Mouse (Mus musculus): ENCODE results near the gene Zfp949.

DNA sequence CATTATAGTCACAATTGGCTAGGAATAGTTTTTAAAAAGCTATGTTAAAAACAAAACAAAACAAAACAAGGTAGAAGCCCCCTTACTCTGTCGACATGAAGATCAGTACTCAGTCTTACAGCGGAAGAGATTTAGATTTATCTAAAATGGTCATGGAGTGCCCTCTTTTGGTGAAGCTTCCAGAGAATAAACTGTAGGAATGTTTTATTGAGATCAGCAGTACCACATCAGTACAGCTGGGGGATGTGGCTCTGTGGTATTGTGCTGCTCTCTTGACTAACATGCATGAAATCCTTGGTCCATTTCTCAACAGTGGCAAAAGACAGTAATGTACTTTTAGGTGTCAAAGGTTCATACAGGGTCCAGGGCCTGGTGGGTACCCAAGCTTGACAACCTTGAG lies 5.0 kb upstream of the Zfp949 start:
- TF ChIP-seq CTCF (IDR thresholded peaks at IDR 0.05; ENCODE audit: borderline replicate concordance, extremely low read depth, insufficient read depth, insufficient read length) (peak; percentile 26; the same call in 1 of the 2 replicates), POLR2A (IDR thresholded peaks at IDR 0.05; ENCODE audit: borderline replicate concordance, extremely low read depth, insufficient read depth, insufficient read length, poor library complexity, severe bottlenecking) (no peak)

All from brain, embryonic 14.5 days (tissue).